Mouse (Mus musculus): ENCODE results near the gene Kif4. TPM values are rescaled to one million over a fixed set of nuclear protein-coding genes. Genes with fewer than 3 reads are reported as not detected.

Gene Kif4
- polyA plus RNA-seq, 1 experiment from 2014 or later: 22.0 TPM

- Histone ChIP-seq H3K4me1 (peaks cover 24% of the 10 kb centered on the region; the same call in 1 of the 2 replicates), H3K36me3 (peaks cover 22% of the 10 kb centered on the region), H3K27me3 (replicated peaks) (peaks cover 35% of the 10 kb centered on the region), H3K9ac (peak overlapping the region; percentile 52; the same call in 1 of the 2 replicates), H3K4me2 (peak overlapping the region; percentile 64), H3K4me3 (peak overlapping the region; percentile 28), H3K27ac (replicated peaks) (no peak overlapping the region), H3K9me3 (no peaks in the 10 kb centered on the region)
- ATAC-seq (ENCODE audit: extremely low read depth, insufficient number of reproducible peaks, low FRiP score, low TSS enrichment): no peak
- WGBS: 30% methylated on average over 8 of the region's 8 CpGs
These were observed 104.7 kb downstream of the Kif4 start for GRCm38 (mm10) chrX:100730266-100730665.

GRCm38 (mm10) chrX:100734359-100734758, 108.8 kb downstream of the Kif4 start:
- Histone ChIP-seq H3K9ac (no peak overlapping the region), H3K27ac (replicated peaks) (no peak overlapping the region), H3K36me3 (no peaks in the 10 kb centered on the region), H3K9me3 (no peaks in the 10 kb centered on the region), H3K4me3 (no peak overlapping the region), H3K4me1 (peaks cover 16% of the 10 kb centered on the region; the same call in 1 of the 2 replicates), H3K27me3 (replicated peaks) (peaks cover 64% of the 10 kb centered on the region), H3K4me2 (no peak overlapping the region)
- no peak for ATAC-seq (ENCODE audit: extremely low read depth, insufficient number of reproducible peaks, low FRiP score, low TSS enrichment)
- WGBS: 67% methylated on average over 7 of the region's 7 CpGs

DNA sequence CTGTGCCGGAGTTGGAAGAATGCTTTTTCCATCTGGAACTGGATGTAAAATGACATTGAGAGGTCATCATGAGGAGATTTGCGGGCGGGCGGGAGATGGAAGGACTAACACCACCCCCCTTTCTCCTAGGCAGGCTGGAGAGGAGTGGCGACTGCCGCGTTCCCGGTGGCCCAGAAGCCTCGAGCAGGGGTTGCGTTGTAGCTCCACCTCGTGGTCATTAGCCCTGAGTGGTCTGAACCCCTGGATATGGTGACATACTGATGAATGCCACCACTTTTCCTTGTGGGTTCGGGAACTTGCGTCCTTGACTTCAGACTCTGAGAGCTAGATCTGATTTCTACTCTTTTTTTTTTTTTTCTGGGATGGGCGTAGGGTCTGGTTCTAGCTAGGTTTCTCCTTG, 113.4 kb downstream of the Kif4 start:
- 14% methylated on average over 14 of the region's 14 CpGs for WGBS
- ATAC-seq (ENCODE audit: extremely low read depth, insufficient number of reproducible peaks, low FRiP score, low TSS enrichment): no peak

GRCm38 (mm10) chrX:100739443-100739842, 113.9 kb downstream of the Kif4 start:
- Histone ChIP-seq H3K9ac (peak overlapping the region; percentile 73), H3K4me1 (no peaks in the 10 kb centered on the region), H3K27me3 (replicated peaks) (peaks cover 34% of the 10 kb centered on the region), H3K27ac (replicated peaks) (no peak overlapping the region; the same call in 1 of the 2 replicates), H3K4me2 (peak overlapping the region; percentile 69), H3K9me3 (peaks cover 3% of the 10 kb centered on the region; the same call in 1 of the 2 replicates), H3K36me3 (no peaks in the 10 kb centered on the region), H3K4me3 (peak overlapping the region; percentile 47)
- ATAC-seq (ENCODE audit: extremely low read depth, insufficient number of reproducible peaks, low FRiP score, low TSS enrichment): no peak
- 36% methylated on average over 10 of the region's 10 CpGs for WGBS

More for the DNA sequence above, 113.4 kb downstream of the Kif4 start:
- H3K4me1 ChIP-seq: no peaks in the 10 kb centered on the region
- peak overlapping the region; percentile 69 for H3K4me2 ChIP-seq
- peaks cover 38% of the 10 kb centered on the region for H3K27me3 ChIP-seq (replicated peaks)
- H3K36me3 ChIP-seq: no peaks in the 10 kb centered on the region
- peak overlapping the region; percentile 47 for H3K4me3 ChIP-seq
- H3K27ac ChIP-seq (replicated peaks): no peak overlapping the region
- H3K9ac ChIP-seq: peak overlapping the region; percentile 62; the same call in 1 of the 2 replicates
- H3K9me3 ChIP-seq: peaks cover 3% of the 10 kb centered on the region; the same call in 1 of the 2 replicates

DNA sequence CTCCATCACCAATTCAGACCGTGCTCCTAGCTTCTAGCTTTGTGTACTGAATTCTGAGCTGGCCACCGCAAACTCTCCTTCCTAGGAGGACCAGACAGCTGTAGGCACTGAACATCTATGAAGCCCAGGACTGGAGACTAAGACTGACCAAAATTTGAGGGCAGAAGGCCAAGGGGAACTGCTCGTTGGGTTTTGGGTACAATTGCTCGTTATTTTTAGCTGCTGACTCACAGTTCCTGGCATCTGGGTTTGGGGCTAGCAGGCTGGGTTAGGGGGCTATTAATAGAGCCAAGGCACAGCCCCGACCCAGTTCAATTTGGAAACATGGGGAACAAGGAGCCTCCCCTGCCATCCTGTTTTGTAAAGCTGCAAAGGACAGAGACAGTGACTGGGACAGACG, 115.2 kb downstream of the Kif4 start:
- peak overlapping the region; percentile 38 for H3K4me3 ChIP-seq
- peak overlapping the region; percentile 87 for H3K27ac ChIP-seq (replicated peaks)

GRCm38 (mm10) chrX:100741940-100742339, 116.4 kb downstream of the Kif4 start:
- Histone ChIP-seq H3K9me3 (peaks cover 3% of the 10 kb centered on the region; the same call in 1 of the 2 replicates), H3K4me2 (peak overlapping the region; percentile 60), H3K4me3 (no peak overlapping the region), H3K36me3 (no peaks in the 10 kb centered on the region), H3K27me3 (replicated peaks) (peaks cover 15% of the 10 kb centered on the region), H3K9ac (no peak overlapping the region), H3K4me1 (no peaks in the 10 kb centered on the region), H3K27ac (replicated peaks) (0 out of 2 replicates have a peak overlapping the region, but pooled peaks have one; percentile 87)
- no peak for ATAC-seq (ENCODE audit: extremely low read depth, insufficient number of reproducible peaks, low FRiP score, low TSS enrichment)
- 10% methylated on average over 10 of the region's 10 CpGs for WGBS

More for the DNA sequence above, 115.2 kb downstream of the Kif4 start:
- Histone ChIP-seq H3K4me1 (no peaks in the 10 kb centered on the region), H3K9ac (peak overlapping the region; percentile 54; the same call in 1 of the 2 replicates), H3K27me3 (replicated peaks) (peaks cover 24% of the 10 kb centered on the region), H3K4me2 (peak overlapping the region; percentile 60), H3K9me3 (peaks cover 3% of the 10 kb centered on the region; the same call in 1 of the 2 replicates), H3K36me3 (no peaks in the 10 kb centered on the region)
- WGBS: 28% methylated on average over 6 of the region's 6 CpGs
- no peak for ATAC-seq (ENCODE audit: extremely low read depth, insufficient number of reproducible peaks, low FRiP score, low TSS enrichment)

GRCm38 (mm10) chrX:100765855-100766254, 140.3 kb downstream of the Kif4 start:
- no peak overlapping the region for H3K4me2 ChIP-seq
- ATAC-seq (ENCODE audit: extremely low read depth, insufficient number of reproducible peaks, low FRiP score, low TSS enrichment): no peak
- H3K4me1 ChIP-seq: no peaks in the 10 kb centered on the region
- no peak overlapping the region for H3K9ac ChIP-seq
- H3K9me3 ChIP-seq: no peaks in the 10 kb centered on the region
- H3K27ac ChIP-seq (replicated peaks): no peak overlapping the region
- no peak overlapping the region for H3K4me3 ChIP-seq
- H3K36me3 ChIP-seq: no peaks in the 10 kb centered on the region
- H3K27me3 ChIP-seq (replicated peaks): peaks cover 43% of the 10 kb centered on the region
- 78% methylated on average over 6 of the region's 6 CpGs for WGBS

DNA sequence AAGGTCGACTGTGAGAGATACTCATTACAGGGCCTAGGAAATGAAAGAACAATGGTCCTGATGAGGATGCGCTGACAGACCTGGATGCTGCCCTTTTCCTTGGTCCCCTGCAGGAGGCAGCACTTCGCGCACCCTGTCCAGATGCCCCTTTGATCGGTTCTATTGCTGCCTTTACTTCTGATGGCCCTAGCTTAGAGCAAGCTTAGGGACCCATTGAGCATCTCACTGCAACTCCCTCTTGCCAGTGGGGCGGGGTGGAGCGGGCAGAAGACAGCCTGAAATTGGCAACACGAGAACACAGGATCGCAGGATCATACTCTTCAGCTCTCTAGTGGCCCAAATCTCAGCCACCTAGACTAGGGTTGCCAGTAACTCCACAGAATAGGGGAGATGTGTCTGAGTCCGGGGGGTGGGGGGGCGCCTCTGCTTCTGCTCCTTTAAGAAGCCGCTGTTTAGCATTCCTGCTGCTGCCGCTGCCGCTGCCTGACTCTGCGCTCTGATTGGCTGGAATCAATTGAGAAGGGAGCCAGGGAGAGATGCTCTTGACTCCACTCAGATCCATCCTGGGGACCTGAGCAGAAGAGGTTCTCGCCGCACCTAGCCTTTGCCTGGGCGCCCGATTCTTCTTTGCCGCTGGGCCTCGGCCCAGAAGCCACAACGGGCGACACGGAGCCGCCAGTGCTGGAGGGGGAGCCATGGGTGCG, 141.8 kb downstream of the Kif4 start, which contains the start of gene Dlg3:
TSS of gene Dlg3 (plus strand) at position 542 of the 704 bp plus-strand sequence.
- Histone ChIP-seq H3K9me3 (no peaks in the 10 kb centered on the region), H3K4me2 (peak within 1 kb of the TSS; percentile 74), H3K9ac (0 out of 2 replicates have a peak within 1 kb of the TSS, but pooled peaks have one; percentile 19), H3K4me3 (peak within 1 kb of the TSS; percentile 49), H3K36me3 (no peaks in the 10 kb centered on the region), H3K4me1 (no peaks in the 10 kb centered on the region), H3K27ac (replicated peaks) (no peak within 1 kb of the TSS), H3K27me3 (replicated peaks) (peaks cover 43% of the 10 kb centered on the region)
- WGBS: 18% methylated on average over 26 of the region's 26 CpGs
- no peak; the same call in 1 of the 2 replicates for ATAC-seq (ENCODE audit: extremely low read depth, insufficient number of reproducible peaks, low FRiP score, low TSS enrichment)

- no peaks in the 10 kb centered on the region for H3K9me3 ChIP-seq
- H3K4me3 ChIP-seq: peak overlapping the region; percentile 49
- H3K36me3 ChIP-seq: no peaks in the 10 kb centered on the region
- no peaks in the 10 kb centered on the region for H3K4me1 ChIP-seq
- peaks cover 43% of the 10 kb centered on the region for H3K27me3 ChIP-seq (replicated peaks)
- ATAC-seq (ENCODE audit: extremely low read depth, insufficient number of reproducible peaks, low FRiP score, low TSS enrichment): no peak; the same call in 1 of the 2 replicates
- peak overlapping the region; percentile 74 for H3K4me2 ChIP-seq
- 23% methylated on average over 28 of the region's 36 CpGs for WGBS
- 0 out of 2 replicates have a peak overlapping the region, but pooled peaks have one; percentile 19 for H3K9ac ChIP-seq
- no peak overlapping the region for H3K27ac ChIP-seq (replicated peaks)
These were observed 142.5 kb downstream of the Kif4 start for GRCm38 (mm10) chrX:100767885-100768626.

- WGBS: 86% methylated on average over 5 of the region's 5 CpGs
- H3K4me2 ChIP-seq: no peak overlapping the region
- H3K9me3 ChIP-seq: no peaks in the 10 kb centered on the region
- no peaks in the 10 kb centered on the region for H3K36me3 ChIP-seq
- H3K4me3 ChIP-seq: no peak overlapping the region
- no peak overlapping the region for H3K27ac ChIP-seq (replicated peaks)
- H3K27me3 ChIP-seq (replicated peaks): peaks cover 43% of the 10 kb centered on the region
- no peak overlapping the region for H3K9ac ChIP-seq
- no peaks in the 10 kb centered on the region for H3K4me1 ChIP-seq
- ATAC-seq (ENCODE audit: extremely low read depth, insufficient number of reproducible peaks, low FRiP score, low TSS enrichment): no peak
These were observed 143.7 kb downstream of the Kif4 start for GRCm38 (mm10) chrX:100769281-100769680.

DNA sequence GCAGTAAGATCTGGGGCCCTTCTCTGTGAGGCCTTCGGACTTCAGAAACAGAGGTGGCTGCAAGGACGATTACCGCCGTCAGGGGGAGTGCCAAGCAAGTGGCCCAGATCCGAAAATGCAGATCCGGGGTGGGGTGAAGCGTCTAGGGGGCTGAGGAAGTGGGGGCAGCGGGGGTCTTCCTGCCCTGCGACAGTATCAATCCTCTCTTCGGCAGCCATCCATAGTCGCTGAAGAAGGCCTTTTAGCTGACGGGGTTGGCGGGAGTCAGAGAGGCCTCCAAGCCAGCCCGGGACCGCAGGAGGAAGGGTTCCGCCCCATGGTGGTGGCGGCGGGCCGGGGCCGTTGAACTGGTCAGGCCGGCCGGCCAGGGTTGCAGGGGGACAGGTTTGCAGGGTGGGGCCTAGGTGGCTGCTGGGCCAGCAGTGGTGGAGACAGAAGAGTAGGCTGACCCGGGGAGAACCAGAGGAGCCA, 148.8 kb downstream of the Kif4 start:
- no peak for ATAC-seq (ENCODE audit: extremely low read depth, insufficient number of reproducible peaks, low FRiP score, low TSS enrichment)
- no peaks in the 10 kb centered on the region for H3K9me3 ChIP-seq
- H3K27ac ChIP-seq (replicated peaks): no peak overlapping the region
- H3K27me3 ChIP-seq (replicated peaks): peaks cover 5% of the 10 kb centered on the region
- peak overlapping the region; percentile 56 for H3K4me3 ChIP-seq
- H3K4me1 ChIP-seq: peaks cover 8% of the 10 kb centered on the region
- peak overlapping the region; percentile 79 for H3K9ac ChIP-seq
- WGBS: 21% methylated on average over 23 of the region's 23 CpGs
- peak overlapping the region; percentile 70 for H3K4me2 ChIP-seq
- H3K36me3 ChIP-seq: no peaks in the 10 kb centered on the region
